ENCODE assay signal across 10 mouse cellular contexts in genomic region chr7:49266422-49266821, GRCm38 (mm10).
DNase-seq lines count a peak whose midpoint lies in the region; ATAC-seq lines count a peak whose summit lies in the region.
"Had no signal": no experiment of that assay in that cellular context is flagged by ENCODE, and none has a peak within 500 bp of the region (broad histone marks: within the 10 kb centered on the region; RNA-seq: fewer than 3 reads in every experiment).

No protein-coding gene starts in this region.

- no peak overlapping the region for H3K27ac ChIP-seq in heart, embryonic 11.5 days (ENCODE audit: low read depth, low read length)
- H3K27ac ChIP-seq: liver, embryonic 14.5 days; stomach, embryonic 15.5 days had no signal

- peak; percentile 81 to 83 for DNase-seq in heart, adult 18-20 months
- peak; percentile 92 for DNase-seq in Muller cell, postnatal 12 days (ENCODE audit: inconsistent ontology term)
- DNase-seq in cerebellum, adult 8-10 months, result peak; percentile 57
- DNase-seq in heart, postnatal 14 days, result peak; percentile 74 to 80
- DNase-seq in thymus, postnatal 4 days, result no peak
- no peak for DNase-seq in adrenal gland, postnatal 4 days (ENCODE audit: low spot score in 2 of 2)

- intact Hi-C loops in heart, postnatal 14 days (cut with DNase I), result no loop called here

- no peaks in the 10 kb centered on the region for H3K27me3 ChIP-seq in heart, embryonic 11.5 days (ENCODE audit: control insufficient read depth, insufficient read depth, low read length)
- H3K27me3 ChIP-seq: stomach, embryonic 15.5 days had no signal

- no peak overlapping the region for H3K4me2 ChIP-seq in heart, embryonic 11.5 days
- H3K4me2 ChIP-seq: stomach, embryonic 15.5 days had no signal

- WGBS in heart, embryonic 11.5 days (ENCODE audit: insufficient replicate concordance), result 85% methylated on average over 6 of the region's 6 CpGs

- no peaks in the 10 kb centered on the region for H3K9me3 ChIP-seq in heart, embryonic 11.5 days (replicated peaks; ENCODE audit: control insufficient read depth, low read length)
- H3K9me3 ChIP-seq: stomach, embryonic 15.5 days had no signal

- H3K4me1 ChIP-seq in heart, embryonic 11.5 days (ENCODE audit: control insufficient read depth, insufficient read depth, low read length), result peaks cover 18% of the 10 kb centered on the region
- H3K4me1 ChIP-seq: stomach, embryonic 15.5 days had no signal

- H3K9ac ChIP-seq in heart, embryonic 11.5 days (ENCODE audit: low read depth, low read length), result no peak overlapping the region
- H3K9ac ChIP-seq: liver, embryonic 14.5 days; stomach, embryonic 15.5 days had no signal

- no peaks in the 10 kb centered on the region for H3K36me3 ChIP-seq in heart, embryonic 11.5 days (ENCODE audit: control insufficient read depth, insufficient read depth, low read length)
- H3K36me3 ChIP-seq: stomach, embryonic 15.5 days had no signal

- no peak overlapping the region for H3K4me3 ChIP-seq in heart, embryonic 11.5 days (ENCODE audit: low read depth, low read length)
- H3K4me3 ChIP-seq: stomach, embryonic 15.5 days had no signal

- no peak for ATAC-seq in heart, embryonic 11.5 days (replicated peaks; ENCODE audit: insufficient number of reproducible peaks, low FRiP score, low TSS enrichment)
- ATAC-seq in inflammation-experienced regulatory T-cells, adult 6 months, result no peak

Comparison
In these comparisons a context has a peak if more than half of its experiments do, and no peak if none do; other contexts are left out.
1. DNase-seq: peak in heart, adult 18-20 months (2 of 2), Muller cell, postnatal 12 days (single experiment), cerebellum, adult 8-10 months (single experiment) and heart, postnatal 14 days (2 of 2); none in thymus, postnatal 4 days (single experiment) and adrenal gland, postnatal 4 days (0 of 2).